Mouse (Mus musculus) kidney, embryonic 16.5 days (tissue): ENCODE data around the gene Tspan18. TPM values are rescaled to one million over a fixed set of nuclear protein-coding genes. Genes with fewer than 3 reads are reported as not detected.
A peak's percentile ranks its signal among the peaks of the same experiment; 100 is the strongest.

Experiments
- ATAC-seq: fragments of 200-750 bp; cut with Nextera tagmentation; 2 replicates; pipeline ENCODE4 v1.8.0; 2017; ENCODE audit warnings: moderate TSS enrichment; ENCODE audit not compliant: low FRiP score, low TSS enrichment
- H3K27ac ChIP-seq: fragments of 300-500 bp; sonication (generic); 2 replicates; pipeline ENCODE4 v1.5.1; 2014; ENCODE audit warnings: low read length
- H3K27me3 ChIP-seq: fragments of 300-500 bp; sonication (generic); 2 replicates; pipeline ENCODE4 v1.6.1; 2014; ENCODE audit warnings: low read length, control low read depth, mixed read lengths; ENCODE audit not compliant: insufficient read depth
- H3K36me3 ChIP-seq: fragments of 300-500 bp; sonication (generic); 2 replicates; pipeline ENCODE4 v1.6.1; 2014; ENCODE audit warnings: low read length, control low read depth, mixed read lengths; ENCODE audit not compliant: insufficient read depth
- H3K4me1 ChIP-seq: fragments of 300-500 bp; sonication (generic); 2 replicates; pipeline ENCODE4 v1.6.1; 2014; ENCODE audit warnings: low read length, control low read depth, mixed read lengths; ENCODE audit not compliant: insufficient read depth
- H3K4me2 ChIP-seq: fragments of 300-500 bp; sonication (generic); replicated peaks from 2 replicates; pipeline ENCODE4 v1.6.1; 2014; ENCODE audit warnings: low read depth, low read length
- H3K4me3 ChIP-seq: fragments of 300-500 bp; sonication (generic); 2 replicates; pipeline ENCODE4 v1.5.1; 2014; ENCODE audit warnings: mild to moderate bottlenecking, low read length
- H3K9ac ChIP-seq: fragments of 300-500 bp; sonication (generic); replicated peaks from 2 replicates; pipeline ENCODE4 v1.6.1; 2014; ENCODE audit warnings: low read length
- H3K9me3 ChIP-seq: fragments of 300-500 bp; sonication (generic); 2 replicates; pipeline ENCODE4 v1.6.1; 2016; ENCODE audit warnings: low read length, control low read depth
- WGBS: fragments of 180-500 bp; shearing (Covaris S2); extraction: QIAGEN DNeasy Blood & Tissue Kit; methylation state at CpG from one replicate; pipeline ENCODE4 v1.1.7; 2014; 5-methylcytosine and 5-hydroxymethylcytosine counted together
- polyA plus RNA-seq: library from polyadenylated mRNA; unstranded; fragments of >200 nt; fragmentation: Nextera tagmentation; extraction: Ambion mirVana; gene quantifications from 2 replicates; pipeline ENCODE4 v1.2.1, GENCODE M21; 2015

The Tspan18 gene
- polyA plus RNA-seq, 1 experiment from 2014 or later, result 35.0 TPM

DNA sequence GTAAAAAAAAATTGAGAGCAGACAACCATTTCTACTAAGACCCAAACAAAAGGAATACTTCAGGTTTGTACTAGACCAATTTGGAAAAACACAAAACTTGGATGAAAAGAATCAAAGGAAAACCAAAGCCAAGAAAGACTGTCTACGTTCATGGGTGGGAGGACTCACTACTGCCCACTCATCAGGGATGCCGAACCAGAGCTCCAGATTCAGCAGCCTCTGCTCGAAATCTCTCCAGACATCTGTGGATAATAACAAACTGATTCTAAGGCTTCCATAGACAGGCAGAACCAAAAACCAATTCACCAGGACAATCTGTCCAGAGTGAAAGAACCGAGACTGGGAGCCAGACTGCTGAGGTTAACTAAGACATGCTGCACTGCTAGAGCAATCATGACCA, 27.4 kb downstream of the Tspan18 start:
- H3K27ac ChIP-seq, result no peak overlapping the region
- WGBS, result 87% methylated on average over 4 of the region's 4 CpGs
- no peaks in the 10 kb centered on the region for H3K27me3 ChIP-seq
- H3K4me1 ChIP-seq, result peaks cover 34% of the 10 kb centered on the region
- peaks cover 14% of the 10 kb centered on the region; the same call in 1 of the 2 replicates for H3K36me3 ChIP-seq
- ATAC-seq, result no peak
- H3K4me3 ChIP-seq, result no peak overlapping the region
- no peak overlapping the region for H3K9ac ChIP-seq
- no peaks in the 10 kb centered on the region for H3K9me3 ChIP-seq
- no peak overlapping the region for H3K4me2 ChIP-seq

DNA sequence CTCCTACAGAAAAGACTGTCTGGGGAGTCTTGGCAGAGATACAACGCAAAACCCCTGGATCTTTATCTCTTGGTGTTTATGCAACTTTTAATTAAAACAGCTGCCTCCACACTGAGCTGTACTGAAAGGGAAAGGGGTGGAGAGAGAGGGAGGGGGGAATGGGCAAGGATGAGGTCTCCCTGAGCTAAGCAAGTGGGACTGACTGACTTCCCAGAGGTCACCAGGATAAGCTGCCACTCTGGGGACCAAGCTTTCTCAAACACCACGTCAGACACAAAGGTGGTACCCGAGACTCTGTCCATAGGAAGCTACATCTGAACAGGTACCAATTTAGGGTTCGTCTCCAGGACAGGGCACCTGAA, 30.1 kb downstream of the Tspan18 start:
- no peaks in the 10 kb centered on the region for H3K27me3 ChIP-seq
- peak overlapping the region; percentile 36 for H3K9ac ChIP-seq
- H3K27ac ChIP-seq, result peak overlapping the region; percentile 91
- 50% methylated on average over 4 of the region's 4 CpGs for WGBS
- no peak overlapping the region for H3K4me2 ChIP-seq
- H3K36me3 ChIP-seq, result peaks cover 11% of the 10 kb centered on the region; the same call in 1 of the 2 replicates
- ATAC-seq, result peak; percentile 32; the same call in 1 of the 2 replicates
- H3K4me1 ChIP-seq, result peaks cover 27% of the 10 kb centered on the region
- no peak overlapping the region for H3K4me3 ChIP-seq
- no peaks in the 10 kb centered on the region for H3K9me3 ChIP-seq

DNA sequence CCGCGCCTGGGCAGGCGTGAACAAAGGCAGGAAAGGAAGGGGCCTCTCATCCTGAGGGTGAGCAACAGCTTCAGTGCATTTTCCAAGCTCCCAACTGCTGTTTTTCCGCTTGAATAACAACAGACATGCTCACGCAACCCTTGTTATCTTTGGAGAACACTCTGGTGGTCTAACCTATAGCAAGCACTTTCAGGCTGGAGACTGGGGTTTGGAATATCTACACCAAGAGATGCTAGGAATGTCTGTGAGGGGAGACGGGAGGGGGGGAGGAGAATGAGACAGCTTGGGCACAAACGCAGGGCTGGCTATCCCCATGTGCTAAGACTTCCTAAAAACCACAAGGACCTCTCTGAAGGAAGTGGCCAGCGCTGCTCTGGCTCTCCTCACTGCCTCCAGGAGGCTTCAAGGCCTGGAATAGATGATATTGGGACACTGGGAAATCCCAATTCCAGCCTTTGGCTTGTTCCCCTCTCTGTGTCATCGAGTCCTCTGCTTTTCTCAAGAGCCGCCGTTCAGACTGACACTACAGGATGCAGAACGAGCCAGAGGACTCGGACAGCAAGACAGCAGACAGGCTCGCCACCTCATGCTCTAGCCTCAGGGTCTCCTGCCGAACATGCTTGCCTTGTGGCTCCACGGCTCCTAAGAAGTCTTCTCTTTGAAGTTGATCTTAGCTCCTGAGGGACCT, 30.6 kb downstream of the Tspan18 start:
- Histone ChIP-seq H3K27ac (peak overlapping the region; percentile 91), H3K36me3 (peaks cover 11% of the 10 kb centered on the region; the same call in 1 of the 2 replicates), H3K4me3 (no peak overlapping the region), H3K4me1 (peaks cover 27% of the 10 kb centered on the region), H3K9me3 (no peaks in the 10 kb centered on the region), H3K4me2 (no peak overlapping the region), H3K9ac (peak overlapping the region; percentile 36), H3K27me3 (no peaks in the 10 kb centered on the region)
- 24% methylated on average over 16 of the region's 16 CpGs for WGBS
- ATAC-seq, result peak; percentile 62

DNA sequence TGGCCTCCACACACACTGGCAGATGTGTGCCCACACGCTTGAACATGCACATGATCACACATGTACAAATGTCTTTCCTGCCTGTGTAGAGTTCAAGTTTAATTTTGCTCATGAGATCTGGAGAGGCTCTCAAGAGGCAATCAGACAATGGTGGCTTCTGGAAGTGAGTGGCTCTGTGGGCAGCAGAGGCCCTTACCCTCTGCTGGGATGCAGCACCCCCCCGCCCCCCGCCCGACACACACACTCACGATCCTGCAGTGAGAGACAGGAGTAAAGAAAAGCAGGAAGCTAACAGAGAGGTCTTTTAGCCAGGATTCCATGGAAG, 31.1 kb downstream of the Tspan18 start:
- Histone ChIP-seq H3K4me2 (no peak overlapping the region), H3K36me3 (peaks cover 11% of the 10 kb centered on the region; the same call in 1 of the 2 replicates), H3K4me1 (peaks cover 27% of the 10 kb centered on the region), H3K27me3 (no peaks in the 10 kb centered on the region), H3K9ac (peak overlapping the region; percentile 36), H3K27ac (peak overlapping the region; percentile 91), H3K4me3 (no peak overlapping the region), H3K9me3 (no peaks in the 10 kb centered on the region)
- 39% methylated on average over 5 of the region's 5 CpGs for WGBS
- no peak for ATAC-seq

DNA sequence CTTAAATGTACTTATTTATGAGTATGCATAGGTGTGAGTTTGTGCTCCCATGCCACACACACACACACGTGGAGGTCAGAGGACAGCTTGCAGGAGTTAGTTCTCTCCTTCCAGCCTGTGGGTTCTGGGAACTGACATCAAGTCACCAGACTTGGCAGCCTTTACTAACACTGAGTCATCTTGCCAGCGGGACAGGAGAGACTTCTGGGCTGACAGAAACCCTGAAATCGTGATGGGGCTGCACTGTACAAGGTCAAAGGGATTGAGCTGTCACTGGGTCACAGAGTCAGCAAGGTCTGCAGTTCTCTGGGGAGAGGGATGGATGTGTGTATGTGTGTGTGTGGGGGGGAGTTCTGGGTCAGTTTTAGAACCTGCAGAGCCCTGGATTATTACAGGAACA, 36.6 kb downstream of the Tspan18 start:
- H3K36me3 ChIP-seq, result peaks cover 17% of the 10 kb centered on the region
- H3K4me3 ChIP-seq, result no peak overlapping the region
- H3K4me1 ChIP-seq, result peaks cover 5% of the 10 kb centered on the region; the same call in 1 of the 2 replicates
- ATAC-seq, result no peak
- WGBS, result 64% methylated on average over 3 of the region's 3 CpGs
- H3K27me3 ChIP-seq, result no peaks in the 10 kb centered on the region
- no peak overlapping the region for H3K4me2 ChIP-seq
- no peak overlapping the region for H3K27ac ChIP-seq
- H3K9me3 ChIP-seq, result peaks cover 10% of the 10 kb centered on the region
- H3K9ac ChIP-seq, result no peak overlapping the region

DNA sequence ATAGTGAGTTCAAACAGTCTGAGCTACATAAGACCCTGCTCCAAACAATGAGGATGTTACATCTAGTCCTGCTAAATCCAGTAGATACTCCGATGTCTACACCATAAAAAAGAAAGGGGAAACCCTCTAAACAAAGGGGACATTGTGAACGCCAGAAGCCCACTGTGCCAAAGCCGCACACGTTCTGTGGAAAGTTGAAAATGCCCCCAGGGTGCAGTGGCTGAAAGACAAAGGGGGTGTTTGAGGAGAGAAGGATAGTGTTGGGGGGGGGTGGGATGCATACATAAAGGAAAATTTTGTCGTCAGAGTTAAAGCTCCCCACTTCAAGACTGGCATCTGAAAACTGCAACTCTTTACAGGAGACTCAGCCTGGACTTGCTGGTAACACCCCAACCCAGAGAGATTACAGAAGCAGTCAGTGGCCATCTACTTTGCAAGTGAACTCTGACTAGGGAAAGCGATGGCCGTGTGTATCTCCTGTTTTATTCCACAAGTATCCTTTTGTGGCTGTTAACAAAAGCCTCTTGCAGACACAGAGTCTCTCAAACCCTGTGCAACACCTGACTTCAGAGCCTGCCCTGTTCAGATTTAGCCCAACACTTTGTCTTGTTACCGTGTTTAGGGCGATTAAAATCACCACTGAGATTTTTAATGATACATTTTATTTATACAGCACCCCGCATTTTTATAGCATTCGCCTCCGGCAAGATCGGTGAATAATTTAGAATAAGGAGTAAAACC, 42.9 kb downstream of the Tspan18 start:
- H3K4me1 ChIP-seq, result peaks cover 37% of the 10 kb centered on the region
- no peaks in the 10 kb centered on the region for H3K27me3 ChIP-seq
- no peak overlapping the region for H3K4me3 ChIP-seq
- H3K27ac ChIP-seq, result peak overlapping the region; percentile 11
- ATAC-seq, result no peak
- peaks cover 12% of the 10 kb centered on the region for H3K36me3 ChIP-seq
- H3K9me3 ChIP-seq, result peaks cover 10% of the 10 kb centered on the region
- H3K4me2 ChIP-seq, result no peak overlapping the region
- 0 out of 2 replicates have a peak overlapping the region, but pooled peaks have one; percentile 5 for H3K9ac ChIP-seq
- 61% methylated on average over 13 of the region's 13 CpGs for WGBS

DNA sequence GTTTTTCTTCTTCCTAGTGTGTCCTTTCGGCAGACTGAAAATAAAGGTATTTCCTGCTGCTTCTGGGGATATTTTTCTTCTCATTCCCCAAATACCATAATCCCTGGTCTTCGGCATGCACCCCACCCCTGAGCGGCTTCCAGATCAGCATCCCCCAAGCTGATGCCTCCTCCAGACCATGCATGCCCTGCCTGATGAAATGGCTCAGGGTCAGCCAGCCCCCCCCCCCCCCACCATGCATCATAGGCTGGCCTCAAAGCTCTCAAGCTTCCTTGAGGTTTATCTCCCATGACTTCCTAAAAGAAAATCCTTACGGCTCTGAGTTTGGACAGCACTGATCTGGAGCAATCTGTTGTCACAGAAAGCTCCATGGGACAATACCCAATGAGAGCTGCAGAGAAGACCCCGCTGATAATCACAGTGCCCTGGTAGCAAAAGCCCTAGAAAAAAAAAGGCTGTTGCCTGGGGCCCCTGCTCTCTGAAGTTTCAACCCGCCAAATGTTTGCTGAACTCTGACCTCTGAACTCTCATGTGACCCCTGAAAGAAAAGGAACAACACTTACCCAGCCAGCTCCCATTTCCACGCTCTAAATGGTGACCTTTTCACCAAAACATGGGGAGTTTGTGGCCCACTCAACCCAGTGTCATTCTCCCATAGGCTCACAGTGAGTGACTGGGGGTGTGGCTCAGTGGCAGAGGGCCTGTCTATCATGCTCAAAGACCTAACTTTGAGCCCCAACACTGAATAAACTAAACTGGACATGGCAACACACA, 43.8 kb downstream of the Tspan18 start:
- Histone ChIP-seq H3K27me3 (no peaks in the 10 kb centered on the region), H3K4me1 (peaks cover 45% of the 10 kb centered on the region), H3K9me3 (peaks cover 10% of the 10 kb centered on the region), H3K27ac (peak overlapping the region; percentile 48), H3K4me2 (no peak overlapping the region), H3K4me3 (no peak overlapping the region), H3K9ac (0 out of 2 replicates have a peak overlapping the region, but pooled peaks have one; percentile 25), H3K36me3 (peaks cover 12% of the 10 kb centered on the region)
- WGBS, result 17% methylated on average over 7 of the region's 7 CpGs
- peak; percentile 65 for ATAC-seq

DNA sequence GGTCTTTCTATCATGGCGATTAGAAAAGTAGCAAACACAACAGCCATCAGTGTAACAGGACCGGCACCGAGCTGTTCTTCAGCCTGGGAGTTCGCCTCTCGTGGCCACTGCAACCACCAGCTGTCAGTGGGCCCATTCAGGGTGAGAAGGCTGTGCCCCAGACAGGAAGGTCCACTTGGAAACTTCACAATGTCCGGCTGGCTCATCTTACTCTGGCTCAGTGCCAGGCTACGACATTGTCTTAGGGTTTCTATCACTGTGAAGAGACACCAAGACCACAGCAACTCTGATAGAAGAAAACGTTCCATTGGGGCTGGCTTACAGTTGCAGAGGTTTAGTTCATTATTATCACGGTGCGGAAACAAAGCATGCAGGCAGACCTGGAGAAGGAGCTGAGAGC, 45.1 kb downstream of the Tspan18 start:
- no peak overlapping the region for H3K4me2 ChIP-seq
- H3K4me3 ChIP-seq, result no peak overlapping the region
- peaks cover 8% of the 10 kb centered on the region for H3K36me3 ChIP-seq
- no peak overlapping the region for H3K9ac ChIP-seq
- ATAC-seq, result no peak
- H3K9me3 ChIP-seq, result peaks cover 7% of the 10 kb centered on the region
- H3K27ac ChIP-seq, result peak overlapping the region; percentile 11; the same call in 1 of the 2 replicates
- peaks cover 59% of the 10 kb centered on the region for H3K4me1 ChIP-seq
- no peaks in the 10 kb centered on the region for H3K27me3 ChIP-seq
- WGBS, result 66% methylated on average over 10 of the region's 10 CpGs

DNA sequence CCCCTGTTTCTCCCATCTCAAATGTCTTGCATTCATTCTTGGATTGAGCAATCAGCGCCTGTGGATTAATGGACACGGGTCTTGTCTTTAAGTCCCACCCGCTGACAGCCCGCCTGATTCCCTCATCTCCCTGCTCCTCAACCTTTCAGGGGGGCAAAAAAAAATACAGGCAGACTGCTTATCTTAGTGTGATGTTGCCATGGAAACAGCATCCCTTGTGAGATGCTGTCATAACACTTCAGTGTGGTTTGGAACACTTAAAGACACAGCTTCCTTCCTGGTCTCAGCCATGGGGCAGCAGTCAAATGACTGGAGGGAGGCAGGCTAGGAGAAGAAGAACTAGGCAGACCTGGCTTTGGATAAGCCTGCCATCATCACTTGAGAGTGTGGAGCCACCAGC, 47.0 kb downstream of the Tspan18 start:
- no peak for ATAC-seq
- Histone ChIP-seq H3K9me3 (no peaks in the 10 kb centered on the region), H3K4me3 (no peak overlapping the region), H3K36me3 (no peaks in the 10 kb centered on the region), H3K27me3 (no peaks in the 10 kb centered on the region), H3K4me2 (no peak overlapping the region), H3K9ac (no peak overlapping the region), H3K27ac (no peak overlapping the region), H3K4me1 (peaks cover 77% of the 10 kb centered on the region)
- WGBS, result 74% methylated on average over 4 of the region's 4 CpGs
